Mouse (Mus musculus) CD4-positive naive resting alpha-beta T cell, adult 57 days (primary cell): ENCODE results near the gene Fam149b. TPM values are rescaled to one million over a fixed set of nuclear protein-coding genes. Genes with fewer than 3 reads are reported as not detected.

Experiments used
- total RNA-seq: library from RNA; stranded (reverse); gene quantifications from one replicate; pipeline ENCODE4 v1.2.4, GENCODE M21; 2023

Fam149b gene
- total RNA-seq = 38.7 TPM

GRCm38 (mm10) chr14:20347991-20348541 lies at the start of gene Fam149b, which contains the start of gene Ecd:
Gene Fam149b, plus strand, starts transcription at chr14:20348162.
Gene Ecd, minus strand, starts transcription at chr14:20348121.

GRCm38 (mm10) chr14:20388441-20389129 lies 40.6 kb downstream of the Fam149b start, which contains the start of gene Dnajc9:
Gene Dnajc9, minus strand, starts transcription at chr14:20388910.

GRCm38 (mm10) chr14:20393205-20393913 lies 45.4 kb downstream of the Fam149b start, which contains the start of gene Mrps16:
Gene Mrps16, minus strand, starts transcription at chr14:20393634.

Other genes starting within 250 kb of the Fam149b start
- gene Saysd1, start 209.6 kb upstream of the Fam149b start, total RNA-seq = 8.6 TPM
- 1.6 TPM for gene Kcnk5, start 166.4 kb upstream of the Fam149b start, total RNA-seq
- not detected for gene Kcnk16, start 79.0 kb upstream of the Fam149b start, total RNA-seq
- 20.2 TPM for gene Nudt13, start 53.5 kb upstream of the Fam149b start, total RNA-seq
- gene Ecd, start within 50 bp of the Fam149b start, total RNA-seq = 35.4 TPM
- 70.1 TPM for gene Dnajc9, start 40.7 kb downstream of the Fam149b start, total RNA-seq
- 34.0 TPM for gene Mrps16, start 45.5 kb downstream of the Fam149b start, total RNA-seq
- gene Cfap70, start 104.1 kb downstream of the Fam149b start, total RNA-seq = not detected
- 33.3 TPM for gene Anxa7, start 132.0 kb downstream of the Fam149b start, total RNA-seq
- gene Mss51, start 148.7 kb downstream of the Fam149b start, total RNA-seq = 9.3 TPM
- gene Ppp3cb, start 198.4 kb downstream of the Fam149b start, total RNA-seq = 92.8 TPM